Mouse (Mus musculus): Measurements from ENCODE around the gene Tex48.

The Tex48 gene

GRCm38 (mm10) chr4:63589987-63590386 is 32.2 kb downstream of the Tex48 start:
- WGBS: 83% methylated on average over 7 of the region's 7 CpGs

DNA sequence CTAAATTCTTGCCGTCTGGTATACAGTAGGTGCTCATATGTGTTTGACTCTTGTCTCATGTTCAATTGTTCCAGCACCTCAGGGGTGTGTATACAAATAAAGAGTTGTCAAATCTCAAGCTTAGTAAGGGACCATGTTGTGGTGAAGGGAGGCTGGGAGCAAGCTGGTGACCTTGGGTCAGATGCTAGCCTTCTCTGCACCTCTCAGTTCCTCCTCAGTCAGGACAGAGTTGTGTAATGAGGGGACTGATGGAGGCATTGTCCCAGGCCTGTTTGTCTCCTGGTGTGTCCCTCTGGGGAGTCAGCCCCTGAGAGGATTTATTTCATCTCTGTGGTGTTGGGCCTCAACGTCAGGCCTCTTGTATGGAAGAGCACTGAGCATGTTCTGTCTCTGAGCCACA is 36.0 kb downstream of the Tex48 start:
- WGBS: 85% methylated on average over 2 of the region's 2 CpGs

DNA sequence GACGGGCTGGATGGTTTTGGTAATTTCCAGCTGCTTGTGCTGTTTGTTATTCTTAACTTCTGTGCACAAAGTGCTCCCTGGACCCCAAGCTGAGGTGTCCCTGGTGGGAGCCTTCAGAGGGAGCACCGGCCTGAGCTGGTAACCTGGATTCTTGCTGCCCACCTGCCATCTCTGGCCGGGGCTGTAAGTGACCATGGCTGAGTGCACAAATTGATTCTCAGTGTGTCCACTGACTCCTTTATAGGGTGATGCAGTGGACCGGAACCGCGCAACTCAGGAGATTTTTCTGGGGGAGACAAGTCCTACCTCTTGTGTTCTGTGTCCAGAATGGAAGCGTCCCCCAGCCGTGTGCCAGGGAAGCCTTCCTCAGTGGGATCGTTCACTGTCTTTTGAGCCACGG is 37.0 kb downstream of the Tex48 start:
- 94% methylated on average over 10 of the region's 10 CpGs for WGBS

- WGBS: 90% methylated on average over 5 of the region's 5 CpGs
Observed at GRCm38 (mm10) chr4:63582580-63582979, 39.6 kb downstream of the Tex48 start.

DNA sequence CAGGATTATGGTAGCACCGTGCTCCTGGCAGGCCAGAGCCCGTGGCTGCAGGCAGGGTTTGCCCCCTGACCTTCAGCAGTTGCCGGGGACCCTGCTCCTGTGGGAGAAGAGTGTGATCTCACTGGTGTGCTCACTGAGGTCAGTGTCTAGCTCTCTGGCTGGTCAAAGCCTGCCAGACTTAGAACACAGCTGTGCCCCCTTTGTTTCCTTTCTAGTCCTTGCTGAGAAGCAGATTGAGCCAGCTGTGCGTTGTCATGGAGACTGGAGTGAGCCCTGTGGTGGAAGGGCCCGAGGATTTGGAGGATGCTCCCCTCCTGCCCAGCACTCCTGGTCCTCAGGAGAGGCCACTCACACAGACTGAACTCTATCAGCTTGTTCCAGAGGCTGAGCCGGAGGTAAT is 42.1 kb downstream of the Tex48 start:
- WGBS: 45% methylated on average over 6 of the region's 6 CpGs

- 89% methylated on average over 14 of the region's 14 CpGs for WGBS
Observed at GRCm38 (mm10) chr4:63579649-63580048, 42.6 kb downstream of the Tex48 start.

DNA sequence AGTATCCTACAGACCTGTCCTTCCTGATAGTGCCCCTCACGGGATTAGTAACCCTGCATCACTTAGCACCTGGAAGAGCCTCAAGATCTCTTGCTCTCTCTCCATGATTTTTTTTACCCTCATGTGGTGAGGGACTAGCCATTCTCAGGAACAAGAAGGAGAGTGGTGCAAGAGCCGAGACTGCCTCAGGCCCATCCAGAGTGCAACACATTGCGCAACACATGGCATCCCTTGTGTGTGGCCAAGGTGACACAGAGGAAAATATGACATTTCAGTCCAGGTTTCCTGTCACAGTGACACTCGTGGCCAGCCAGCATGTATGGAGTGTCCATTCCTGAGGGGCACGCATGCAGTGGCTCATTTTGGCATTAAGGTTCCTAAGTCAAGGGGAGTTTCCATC is 49.6 kb downstream of the Tex48 start:
- 95% methylated on average over 5 of the region's 5 CpGs for WGBS

DNA sequence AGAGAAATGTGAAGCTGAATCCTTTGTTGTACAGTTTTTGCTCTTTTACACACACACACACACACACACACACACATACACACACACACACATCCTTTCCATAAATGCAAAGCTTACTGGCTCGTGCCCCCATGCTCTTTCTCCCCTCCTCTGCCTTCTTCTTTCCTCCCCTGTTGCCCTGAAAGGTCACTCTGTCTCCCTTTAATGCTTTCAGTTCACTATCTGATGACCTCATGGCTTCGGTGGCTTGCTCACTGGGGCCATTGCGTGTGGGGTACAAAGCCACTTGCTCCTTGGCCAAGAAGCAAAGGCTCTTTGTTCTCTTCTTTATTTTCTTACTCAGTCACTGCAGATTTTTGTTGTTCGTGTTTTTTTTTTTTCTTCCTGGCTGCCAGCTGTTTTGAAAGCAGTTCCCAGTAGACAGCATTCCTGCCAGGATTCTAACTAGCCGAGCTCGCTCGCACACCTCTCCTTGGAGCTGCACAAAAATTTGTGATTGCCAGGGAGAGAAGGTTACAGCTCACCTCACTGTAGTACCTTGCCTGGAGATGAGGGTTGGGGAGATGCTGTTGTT is 51.9 kb downstream of the Tex48 start:
- WGBS: 37% methylated on average over 7 of the region's 7 CpGs

DNA sequence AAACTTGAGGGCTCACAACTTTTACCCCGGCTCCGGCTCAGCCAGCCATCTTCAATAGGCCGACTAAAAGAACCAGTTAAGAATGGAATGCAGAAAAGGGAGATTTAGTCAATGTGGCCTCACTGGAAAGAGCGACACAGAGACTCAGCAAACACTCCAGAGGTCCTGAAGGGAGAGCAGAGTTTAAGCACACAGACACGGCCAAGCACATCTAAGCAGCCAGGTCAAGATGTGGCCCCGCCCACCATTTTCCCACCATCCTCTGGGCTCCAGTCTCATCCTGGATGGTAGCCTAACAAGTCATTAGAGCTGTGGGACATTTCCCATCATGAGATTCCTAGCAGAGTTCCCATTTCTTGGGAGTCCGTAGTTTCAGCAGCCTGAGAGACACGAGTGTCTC is 52.9 kb downstream of the Tex48 start:
- 94% methylated on average over 8 of the region's 8 CpGs for WGBS

- WGBS: 87% methylated on average over 10 of the region's 10 CpGs
Observed at GRCm38 (mm10) chr4:63567712-63568390, 54.4 kb downstream of the Tex48 start.

GRCm38 (mm10) chr4:63562742-63563141 is 59.5 kb downstream of the Tex48 start:
- 88% methylated on average over 4 of the region's 4 CpGs for WGBS

- 79% methylated on average over 7 of the region's 7 CpGs for WGBS
Observed at GRCm38 (mm10) chr4:63561861-63562675, 60.2 kb downstream of the Tex48 start.

DNA sequence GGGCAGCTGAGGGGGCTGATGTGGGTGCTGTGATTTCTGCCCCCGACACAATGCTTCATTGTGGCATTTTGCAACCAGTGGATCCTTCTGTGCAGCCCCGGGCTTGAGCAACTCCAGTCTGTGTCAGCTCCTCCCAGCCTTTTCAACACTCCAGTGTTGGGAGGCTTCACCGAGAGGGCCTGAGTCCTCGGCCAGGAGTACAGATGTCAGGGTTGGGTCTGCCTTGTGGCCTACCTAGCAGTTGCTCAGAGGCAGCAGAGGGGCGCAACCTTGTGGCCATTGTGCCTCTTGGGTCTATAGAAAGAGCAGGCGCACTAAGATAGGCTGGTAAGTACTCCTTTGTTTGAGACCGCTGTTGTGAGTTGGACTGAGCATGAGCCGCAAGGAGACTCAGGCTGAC is 62.1 kb downstream of the Tex48 start:
- WGBS: 75% methylated on average over 8 of the region's 8 CpGs

DNA sequence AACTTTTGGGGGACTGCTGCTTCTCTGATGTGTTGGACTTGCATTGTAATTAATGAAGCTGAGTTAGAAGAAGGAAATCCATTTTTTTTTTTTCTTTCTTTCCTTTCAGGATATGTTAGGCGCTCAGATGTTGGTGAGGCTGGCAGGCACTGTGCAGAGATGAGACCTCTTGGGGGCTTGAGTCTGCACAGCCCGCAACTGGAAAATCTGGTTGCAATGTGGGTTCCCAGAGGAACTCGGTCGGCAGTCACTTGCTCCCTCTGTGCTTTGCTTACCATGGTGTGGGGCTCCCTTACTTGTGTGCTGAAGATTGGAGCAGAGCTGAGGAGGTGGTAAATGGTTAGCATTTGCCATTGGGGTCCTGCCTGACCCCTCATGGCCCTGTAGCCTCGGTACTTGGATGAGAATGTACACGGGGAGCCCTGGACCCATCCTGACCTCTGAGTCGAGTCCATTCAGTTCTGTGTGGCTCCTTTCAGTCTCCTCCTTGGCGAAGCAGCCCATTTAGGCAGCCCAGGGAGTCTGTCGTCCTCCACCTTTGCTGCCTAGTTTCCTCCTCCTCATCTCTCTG is 63.0 kb downstream of the Tex48 start:
- 21% methylated on average over 9 of the region's 9 CpGs for WGBS

DNA sequence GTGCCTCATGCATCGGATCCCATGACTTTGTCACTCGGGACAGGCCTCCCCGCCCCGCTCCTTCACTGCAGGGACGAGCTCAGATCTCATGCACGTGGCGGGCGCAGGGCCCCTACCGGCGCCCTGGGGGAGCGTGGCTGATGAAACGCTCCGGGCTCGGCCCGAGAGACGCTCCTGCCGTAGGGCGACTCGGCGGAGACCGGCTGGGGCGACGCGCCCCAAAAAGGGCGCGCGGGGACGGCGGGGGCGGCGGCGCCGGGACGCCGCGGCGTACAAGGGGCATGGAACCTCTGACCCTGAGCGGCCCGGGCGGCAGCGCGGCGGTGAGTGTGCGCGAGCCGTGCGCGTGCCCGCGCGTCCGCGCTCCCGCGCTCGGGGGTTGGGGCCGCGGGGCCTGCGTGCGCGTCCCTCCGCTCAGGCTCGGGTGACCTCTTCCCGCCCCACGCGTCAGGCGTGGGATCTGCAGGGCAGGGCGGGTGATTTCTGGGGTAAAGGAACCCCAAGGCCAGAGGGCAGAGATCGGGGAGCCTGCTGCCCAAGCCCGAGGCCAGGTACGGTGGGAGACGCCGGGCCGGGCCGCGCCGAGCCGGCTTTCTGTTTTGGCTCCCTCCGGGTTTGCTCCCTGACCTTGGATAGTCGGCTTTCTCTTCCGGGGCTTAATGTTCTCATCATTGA is 63.7 kb downstream of the Tex48 start, which contains the start of gene Tmem268:
Gene Tmem268, plus strand, starts transcription at position 375 of the 675 bp plus-strand sequence.
- WGBS: under 1% methylated on average over 67 of the region's 81 CpGs

DNA sequence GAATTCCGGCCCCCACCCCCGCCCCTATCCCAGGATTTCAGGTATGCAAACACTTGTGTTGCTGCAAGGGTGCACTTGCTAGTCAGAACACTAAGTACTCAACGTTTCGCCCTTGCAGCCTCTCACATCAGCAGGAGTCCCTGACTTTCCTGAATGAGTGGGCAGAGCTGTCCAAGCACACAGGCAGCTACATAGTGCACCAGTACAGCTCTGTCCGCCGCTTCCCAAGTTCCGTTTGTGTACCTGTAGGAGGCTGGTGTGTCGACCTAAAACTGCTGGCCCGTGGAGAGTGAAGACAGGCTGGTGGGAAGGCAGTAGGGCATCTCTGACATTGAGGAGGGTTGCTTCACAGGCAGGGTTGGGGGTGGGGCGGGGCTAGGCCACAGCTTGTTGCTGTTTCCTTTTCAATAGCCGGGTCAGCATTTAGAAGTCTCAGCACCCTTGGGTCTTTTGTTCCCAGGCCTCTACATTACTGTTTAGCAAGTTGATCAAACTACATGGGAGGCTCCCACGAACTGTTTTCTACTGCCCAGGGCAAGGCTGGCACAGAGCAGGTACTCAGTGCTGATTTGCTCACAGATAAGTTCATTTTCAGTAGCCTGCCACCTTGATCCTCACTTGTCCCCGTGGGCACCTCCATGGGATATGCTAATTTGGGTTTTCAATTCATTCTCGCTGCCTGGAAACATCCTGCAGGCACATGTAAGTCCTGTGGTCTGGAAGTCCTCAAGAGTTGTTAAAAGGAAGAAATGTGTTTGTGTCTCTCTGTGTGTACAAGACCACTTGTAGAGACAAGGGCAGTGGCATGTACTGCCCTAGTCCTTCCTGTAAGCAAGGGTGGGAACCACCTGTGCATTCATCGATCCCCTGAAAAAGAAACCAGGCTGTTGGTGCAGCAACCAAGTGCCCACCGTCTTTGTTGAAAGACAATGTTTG is 64.8 kb downstream of the Tex48 start:
- 50% methylated on average over 16 of the region's 16 CpGs for WGBS

Data from cerebral cortex, adult 2 months (tissue).